Mouse (Mus musculus) limb, embryonic 15.5 days (tissue): ENCODE results near the gene Defb48. TPM values are rescaled to one million over a fixed set of nuclear protein-coding genes. Genes with fewer than 3 reads are reported as not detected.

Experiments used
- ATAC-seq: fragments of 200-750 bp; cut with Nextera tagmentation; 2 replicates; pipeline ENCODE4 v1.8.0; 2017; ENCODE audit warnings: low read depth, moderate TSS enrichment; ENCODE audit not compliant: insufficient number of reproducible peaks, low FRiP score, low TSS enrichment
- H3K27ac ChIP-seq: fragments of 300-500 bp; sonication (generic); 2 replicates; pipeline ENCODE4 v1.5.1; 2015; ENCODE audit warnings: moderate library complexity, mild to moderate bottlenecking, inconsistent platforms
- H3K27me3 ChIP-seq: fragments of 300-500 bp; sonication (generic); 2 replicates; pipeline ENCODE4 v1.6.1; 2015; ENCODE audit warnings: inconsistent platforms
- H3K36me3 ChIP-seq: fragments of 300-500 bp; sonication (generic); 2 replicates; pipeline ENCODE4 v1.6.1; 2015; ENCODE audit warnings: inconsistent platforms
- H3K4me1 ChIP-seq: fragments of 300-500 bp; sonication (generic); 2 replicates; pipeline ENCODE4 v1.6.1; 2015; ENCODE audit warnings: inconsistent platforms
- H3K4me2 ChIP-seq: fragments of 300-500 bp; sonication (generic); 2 replicates; pipeline ENCODE4 v1.6.1; 2015; ENCODE audit warnings: mild to moderate bottlenecking, inconsistent platforms
- H3K4me3 ChIP-seq: fragments of 300-500 bp; sonication (generic); 2 replicates; pipeline ENCODE4 v1.5.1; 2015; ENCODE audit warnings: mild to moderate bottlenecking, inconsistent platforms
- H3K9ac ChIP-seq: fragments of 300-500 bp; sonication (generic); 2 replicates; pipeline ENCODE4 v1.6.1; 2015; ENCODE audit warnings: inconsistent platforms
- H3K9me3 ChIP-seq: fragments of 300-500 bp; sonication (generic); 2 replicates; pipeline ENCODE4 v1.6.1; 2016; ENCODE audit warnings: inconsistent platforms
- WGBS: fragments of 180-500 bp; shearing (Covaris S2); methylation state at CpG from one replicate; pipeline ENCODE4 v1.1.7; 2015; 5-methylcytosine and 5-hydroxymethylcytosine counted together
- polyA plus RNA-seq: library from polyadenylated mRNA; unstranded; fragments of >200 nt; fragmentation: Nextera tagmentation; extraction: Ambion mirVana; gene quantifications from 2 replicates; pipeline ENCODE4 v1.2.1, GENCODE M21; 2015

The Defb48 gene
- polyA plus RNA-seq = not detected in 2 replicates

DNA sequence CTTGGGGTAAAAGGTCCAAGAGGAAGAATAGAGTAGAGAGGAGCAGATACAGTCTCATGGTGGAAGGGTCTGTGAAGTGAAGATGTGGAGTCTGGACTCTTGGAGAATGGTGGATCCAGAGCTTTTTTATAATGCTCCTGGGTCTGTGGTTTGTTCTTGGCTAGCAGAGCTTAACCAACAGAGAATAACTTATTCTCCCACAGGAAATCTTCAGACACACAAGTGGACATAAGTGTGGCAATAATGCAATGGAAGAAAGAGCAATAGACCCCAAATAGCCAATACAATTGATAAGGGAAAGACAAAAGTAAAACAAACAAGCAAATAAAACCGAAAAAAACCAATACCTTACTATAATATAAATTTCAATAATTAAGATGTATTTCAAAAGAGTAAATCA is at the start of gene Defb48:
Gene Defb48 (minus strand): TSS at position 101 of the 400 bp plus-strand sequence.
- H3K36me3 ChIP-seq = no peaks in the 10 kb centered on the region
- H3K4me1 ChIP-seq = no peaks in the 10 kb centered on the region
- no peak within 1 kb of the TSS for H3K4me3 ChIP-seq
- no peak for ATAC-seq
- no peak within 1 kb of the TSS for H3K9ac ChIP-seq
- H3K27ac ChIP-seq = no peak within 1 kb of the TSS
- no peaks in the 10 kb centered on the region for H3K9me3 ChIP-seq
- no peaks in the 10 kb centered on the region for H3K27me3 ChIP-seq
- H3K4me2 ChIP-seq = no peak within 1 kb of the TSS
- 67% methylated on average over 1 of the region's 1 CpGs for WGBS

DNA sequence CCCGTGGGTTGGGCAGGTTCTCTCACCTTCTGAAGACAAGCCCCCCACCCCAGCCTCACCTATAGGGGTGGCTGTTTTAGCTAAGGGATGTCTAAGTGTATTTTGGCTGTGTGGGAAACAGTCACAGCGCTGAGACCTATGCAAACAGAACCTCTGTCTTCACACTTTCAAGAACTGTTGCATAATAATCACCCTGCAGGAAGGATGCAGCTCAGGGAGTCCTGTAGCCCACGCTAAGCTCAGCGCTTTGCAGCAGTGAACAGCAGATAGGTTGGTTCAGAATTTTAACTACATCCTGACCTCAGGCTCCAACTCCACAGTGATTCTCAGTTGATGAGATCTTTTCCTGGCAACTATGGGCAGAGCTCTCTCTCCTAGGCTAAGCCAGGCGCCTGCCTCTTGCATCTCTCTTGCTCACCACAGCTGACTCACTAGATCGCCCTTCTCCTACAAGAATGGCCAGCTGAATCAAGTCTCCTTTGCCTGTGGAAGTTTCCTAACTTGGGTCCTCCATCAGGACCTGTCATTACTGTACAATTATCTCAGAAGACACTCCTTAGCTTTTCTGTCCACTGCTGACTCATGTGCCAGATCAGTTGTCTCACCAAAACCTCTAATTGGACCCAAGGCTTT is 36.3 kb upstream of the Defb48 start:
- WGBS = 54% methylated on average over 6 of the region's 6 CpGs
- H3K27ac ChIP-seq = no peak overlapping the region
- H3K4me2 ChIP-seq = no peak overlapping the region
- H3K4me1 ChIP-seq = no peaks in the 10 kb centered on the region
- no peak for ATAC-seq
- H3K9ac ChIP-seq = no peak overlapping the region
- H3K4me3 ChIP-seq = no peak overlapping the region
- no peaks in the 10 kb centered on the region for H3K36me3 ChIP-seq
- no peaks in the 10 kb centered on the region for H3K9me3 ChIP-seq
- H3K27me3 ChIP-seq = no peaks in the 10 kb centered on the region

DNA sequence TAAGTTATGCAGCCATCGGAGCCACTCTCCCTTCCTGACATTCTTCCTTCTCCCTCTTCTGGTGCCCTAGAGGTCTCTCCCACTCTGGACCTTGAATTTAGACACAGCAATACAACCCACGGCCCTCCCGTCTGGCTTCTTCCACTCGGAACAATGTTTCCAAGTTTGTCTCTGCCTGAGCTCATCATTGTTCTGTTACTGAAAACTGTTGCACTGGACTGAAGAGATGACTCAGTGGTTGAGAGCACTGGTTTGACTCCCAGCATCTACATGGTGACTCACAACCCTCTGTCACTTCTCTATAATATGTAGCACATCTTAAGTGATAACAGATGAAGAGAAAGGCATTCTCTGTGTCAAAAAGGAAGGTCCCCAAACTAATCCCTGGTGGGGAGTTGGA is 30.4 kb upstream of the Defb48 start:
- Histone ChIP-seq H3K27me3 (no peaks in the 10 kb centered on the region), H3K36me3 (no peaks in the 10 kb centered on the region), H3K27ac (no peak overlapping the region), H3K4me3 (no peak overlapping the region), H3K4me2 (no peak overlapping the region), H3K9ac (no peak overlapping the region), H3K9me3 (no peaks in the 10 kb centered on the region), H3K4me1 (no peaks in the 10 kb centered on the region)
- 85% methylated on average over 4 of the region's 4 CpGs for WGBS
- ATAC-seq = no peak

DNA sequence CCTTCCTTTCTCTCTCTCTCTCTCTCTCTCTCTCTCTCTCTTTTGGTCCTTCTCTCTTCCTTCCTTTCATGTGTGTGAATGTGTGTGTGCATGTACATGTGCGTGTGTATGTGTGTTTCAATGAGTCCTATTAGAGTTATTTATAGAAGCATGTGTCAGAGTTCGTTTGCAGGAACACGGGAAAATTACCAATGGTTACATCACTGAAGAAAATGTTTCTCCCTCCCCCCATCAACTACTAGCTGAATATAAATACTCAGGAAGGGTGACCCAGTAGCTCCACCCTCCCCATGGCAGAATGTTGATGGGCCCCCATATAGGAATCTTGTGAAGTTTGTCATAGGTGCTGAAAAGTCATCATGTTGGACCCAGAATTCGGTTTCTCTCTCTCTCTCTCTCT is 28.8 kb upstream of the Defb48 start:
- H3K9ac ChIP-seq = no peak overlapping the region
- no peak overlapping the region for H3K4me2 ChIP-seq
- WGBS = 79% methylated on average over 4 of the region's 4 CpGs
- H3K27ac ChIP-seq = no peak overlapping the region
- H3K4me1 ChIP-seq = no peaks in the 10 kb centered on the region
- H3K36me3 ChIP-seq = no peaks in the 10 kb centered on the region
- H3K4me3 ChIP-seq = no peak overlapping the region
- H3K27me3 ChIP-seq = no peaks in the 10 kb centered on the region
- no peaks in the 10 kb centered on the region for H3K9me3 ChIP-seq
- ATAC-seq = no peak

DNA sequence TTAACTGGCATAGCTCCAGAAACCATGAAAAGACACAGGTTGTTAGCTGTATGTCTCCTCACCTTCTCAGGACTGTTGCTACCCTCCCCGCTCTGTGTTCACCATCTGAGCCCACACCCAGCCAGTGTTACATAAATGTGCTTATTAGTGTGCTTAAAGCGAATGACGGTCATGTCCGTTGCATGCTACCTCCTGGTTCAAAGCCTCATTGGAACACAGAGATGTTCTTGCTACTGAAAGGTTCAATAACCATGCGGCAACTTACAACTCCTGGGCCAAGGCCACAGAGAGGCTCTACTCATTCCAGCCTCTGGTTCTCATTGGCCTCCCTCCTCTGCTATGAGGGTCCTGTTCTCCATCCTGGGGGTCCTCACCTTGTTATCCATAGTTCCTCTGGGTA is 27.2 kb upstream of the Defb48 start, which contains the start of gene Defb43:
Gene Defb43 (plus strand): TSS at position 301 of the 400 bp plus-strand sequence.
- Histone ChIP-seq H3K36me3 (no peaks in the 10 kb centered on the region), H3K9me3 (no peaks in the 10 kb centered on the region), H3K4me2 (no peak within 1 kb of the TSS), H3K27ac (no peak within 1 kb of the TSS), H3K27me3 (no peaks in the 10 kb centered on the region), H3K4me3 (no peak within 1 kb of the TSS), H3K9ac (no peak within 1 kb of the TSS), H3K4me1 (no peaks in the 10 kb centered on the region)
- ATAC-seq = no peak
- 95% methylated on average over 5 of the region's 5 CpGs for WGBS

DNA sequence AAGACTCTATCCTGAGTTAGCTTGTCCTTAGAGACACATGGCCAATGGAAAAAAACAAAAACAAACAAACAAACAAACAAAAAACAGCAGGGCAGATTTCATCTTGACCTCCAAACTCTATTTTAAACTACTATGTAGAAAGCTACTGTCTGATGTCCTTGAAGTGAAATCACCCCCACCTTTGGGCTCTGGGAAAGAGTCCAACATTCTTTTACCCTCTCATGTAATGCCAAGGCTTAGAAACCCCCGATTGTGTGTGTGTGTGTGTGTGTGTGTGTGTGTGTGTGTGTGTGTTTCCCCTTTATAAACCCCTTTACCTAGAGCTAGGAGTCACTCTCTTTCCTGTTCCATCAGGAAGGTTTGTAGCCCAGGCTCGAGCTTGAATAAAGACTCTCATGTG is 18.3 kb upstream of the Defb48 start:
- no peak overlapping the region for H3K4me2 ChIP-seq
- no peaks in the 10 kb centered on the region for H3K4me1 ChIP-seq
- no peaks in the 10 kb centered on the region for H3K36me3 ChIP-seq
- no peak for ATAC-seq
- no peaks in the 10 kb centered on the region for H3K9me3 ChIP-seq
- H3K27me3 ChIP-seq = no peaks in the 10 kb centered on the region
- no peak overlapping the region for H3K27ac ChIP-seq
- no peak overlapping the region for H3K4me3 ChIP-seq
- WGBS = 35% methylated on average over 2 of the region's 2 CpGs
- no peak overlapping the region for H3K9ac ChIP-seq

DNA sequence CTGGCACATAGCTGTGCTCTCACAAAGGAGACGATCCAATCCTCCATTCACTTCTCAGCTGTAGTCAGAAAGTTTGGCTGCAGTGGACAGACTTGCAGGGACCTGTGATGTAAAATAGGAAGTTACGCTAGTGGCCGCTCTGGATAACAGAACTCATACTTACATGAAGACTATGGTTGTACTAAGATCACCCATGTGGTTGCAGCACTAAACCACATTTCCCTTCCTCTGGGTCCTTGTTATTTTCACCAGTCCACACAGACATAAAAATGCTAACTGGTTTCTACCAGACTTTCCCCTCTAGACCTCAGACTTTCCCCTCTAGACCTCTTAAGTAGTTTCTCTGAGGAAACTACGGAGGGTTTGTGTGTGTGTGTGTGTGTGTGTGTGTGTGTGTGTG is 14.7 kb upstream of the Defb48 start:
- 79% methylated on average over 4 of the region's 4 CpGs for WGBS
- Histone ChIP-seq H3K36me3 (no peaks in the 10 kb centered on the region), H3K4me3 (no peak overlapping the region), H3K27me3 (no peaks in the 10 kb centered on the region), H3K9ac (no peak overlapping the region), H3K4me1 (no peaks in the 10 kb centered on the region), H3K9me3 (no peaks in the 10 kb centered on the region), H3K4me2 (no peak overlapping the region), H3K27ac (no peak overlapping the region)
- ATAC-seq = no peak

DNA sequence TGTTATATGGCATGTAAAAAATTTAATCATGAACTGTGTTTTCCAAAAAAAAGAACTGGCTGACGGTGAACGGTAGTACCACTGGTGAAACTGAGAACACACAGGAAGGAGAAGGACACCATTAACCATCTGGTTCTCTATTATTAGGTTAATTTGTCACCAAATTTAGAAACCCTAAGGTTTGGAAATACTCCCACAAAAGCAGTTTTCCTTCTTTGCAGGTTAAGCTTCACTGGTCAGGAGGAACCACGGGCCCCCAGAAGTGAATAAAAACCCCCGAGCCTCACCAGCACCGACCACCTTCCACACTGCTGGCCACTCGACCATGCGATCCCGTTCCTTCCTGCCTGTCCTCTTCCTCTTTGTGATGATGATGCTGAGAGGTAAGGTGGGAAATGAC is 13.5 kb upstream of the Defb48 start, which contains the start of gene Defb47:
Gene Defb47 (plus strand): TSS at position 301 of the 400 bp plus-strand sequence.
- H3K4me2 ChIP-seq = no peak within 1 kb of the TSS
- H3K4me1 ChIP-seq = no peaks in the 10 kb centered on the region
- no peaks in the 10 kb centered on the region for H3K27me3 ChIP-seq
- H3K36me3 ChIP-seq = no peaks in the 10 kb centered on the region
- 79% methylated on average over 8 of the region's 8 CpGs for WGBS
- H3K27ac ChIP-seq = no peak within 1 kb of the TSS
- no peak for ATAC-seq
- no peak within 1 kb of the TSS for H3K4me3 ChIP-seq
- no peak within 1 kb of the TSS for H3K9ac ChIP-seq
- H3K9me3 ChIP-seq = no peaks in the 10 kb centered on the region

DNA sequence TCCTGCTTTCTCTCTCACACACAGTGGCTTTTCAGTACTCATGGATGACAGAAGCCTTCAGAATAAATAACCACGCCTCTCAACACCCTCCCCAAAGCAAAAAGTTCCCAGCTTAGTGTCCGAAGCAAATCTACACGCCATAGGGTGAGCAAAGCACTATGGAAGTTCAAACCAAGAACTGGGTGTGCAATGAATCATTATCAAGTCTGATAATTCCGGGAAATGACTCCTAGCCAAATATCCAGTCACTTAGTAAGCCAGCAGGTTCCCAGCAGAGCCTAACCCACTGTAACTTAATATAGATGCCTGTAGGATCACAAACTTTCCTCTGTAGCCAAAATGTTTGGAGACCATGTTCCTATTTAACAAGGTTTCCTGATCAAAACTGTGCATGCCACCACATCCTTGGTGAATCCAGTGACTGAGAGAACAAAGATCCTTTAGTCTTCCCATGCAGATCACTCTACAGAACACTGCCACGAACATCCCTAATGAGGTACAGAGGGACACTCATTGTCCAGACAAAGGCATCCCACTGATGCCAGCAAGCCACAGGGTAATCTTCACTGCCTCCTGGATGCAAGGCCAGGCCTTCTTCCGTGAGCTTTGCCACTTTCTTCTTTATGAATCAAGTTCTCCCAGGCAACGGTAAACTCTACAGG is 7.7 kb upstream of the Defb48 start:
- H3K4me3 ChIP-seq = no peak overlapping the region
- no peak overlapping the region for H3K4me2 ChIP-seq
- H3K27ac ChIP-seq = no peak overlapping the region
- no peak for ATAC-seq
- no peaks in the 10 kb centered on the region for H3K4me1 ChIP-seq
- H3K9ac ChIP-seq = no peak overlapping the region
- H3K36me3 ChIP-seq = no peaks in the 10 kb centered on the region
- no peaks in the 10 kb centered on the region for H3K9me3 ChIP-seq
- H3K27me3 ChIP-seq = no peaks in the 10 kb centered on the region
- WGBS = 80% methylated on average over 7 of the region's 7 CpGs

DNA sequence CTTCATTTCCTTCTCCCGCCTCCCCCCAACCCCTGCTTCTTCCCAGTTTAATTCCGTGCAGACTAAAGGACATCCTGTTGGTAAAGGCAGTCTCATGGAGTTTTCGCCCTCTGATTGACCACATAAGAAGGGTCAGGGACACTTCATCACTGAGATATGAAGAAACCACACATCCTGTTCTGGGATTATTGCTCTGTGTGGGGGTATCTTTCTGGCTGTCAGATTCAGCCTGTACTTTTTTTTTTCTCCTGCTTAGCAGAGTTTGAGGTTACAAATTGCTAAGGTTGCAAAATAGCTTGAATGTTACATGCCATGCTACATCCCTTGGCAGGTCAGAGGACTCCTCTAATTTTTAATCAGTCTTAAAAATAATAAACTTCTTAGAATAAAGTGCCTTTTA is 7.0 kb upstream of the Defb48 start:
- 71% methylated on average over 3 of the region's 3 CpGs for WGBS
- Histone ChIP-seq H3K27me3 (no peaks in the 10 kb centered on the region), H3K36me3 (no peaks in the 10 kb centered on the region), H3K27ac (no peak overlapping the region), H3K4me1 (no peaks in the 10 kb centered on the region), H3K9ac (no peak overlapping the region), H3K9me3 (no peaks in the 10 kb centered on the region), H3K4me2 (no peak overlapping the region), H3K4me3 (no peak overlapping the region)
- ATAC-seq = no peak

DNA sequence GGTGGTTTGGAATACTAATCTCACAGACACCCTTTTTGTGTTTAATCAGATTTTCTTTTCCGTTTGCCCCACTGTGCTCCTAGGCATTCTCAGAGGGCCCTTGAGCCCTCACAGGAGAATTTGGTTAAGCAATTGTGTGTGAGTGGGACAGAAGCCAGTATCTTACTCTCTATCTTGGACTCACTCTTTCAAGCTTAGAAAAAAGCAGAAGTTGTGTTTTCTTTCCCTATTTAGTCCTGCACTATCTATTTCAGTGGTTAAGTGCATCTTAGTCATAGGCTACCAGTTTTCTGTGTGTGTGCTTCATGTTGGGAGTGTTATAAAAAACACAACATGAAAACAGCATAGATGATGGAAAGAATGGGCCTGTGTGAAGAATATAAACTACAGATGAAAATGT is 4.5 kb downstream of the Defb48 start:
- H3K4me2 ChIP-seq = no peak overlapping the region
- 85% methylated on average over 1 of the region's 1 CpGs for WGBS
- H3K27ac ChIP-seq = no peak overlapping the region
- H3K9ac ChIP-seq = no peak overlapping the region
- no peaks in the 10 kb centered on the region for H3K36me3 ChIP-seq
- no peaks in the 10 kb centered on the region for H3K27me3 ChIP-seq
- no peak for ATAC-seq
- H3K4me3 ChIP-seq = no peak overlapping the region
- no peaks in the 10 kb centered on the region for H3K4me1 ChIP-seq
- no peaks in the 10 kb centered on the region for H3K9me3 ChIP-seq

DNA sequence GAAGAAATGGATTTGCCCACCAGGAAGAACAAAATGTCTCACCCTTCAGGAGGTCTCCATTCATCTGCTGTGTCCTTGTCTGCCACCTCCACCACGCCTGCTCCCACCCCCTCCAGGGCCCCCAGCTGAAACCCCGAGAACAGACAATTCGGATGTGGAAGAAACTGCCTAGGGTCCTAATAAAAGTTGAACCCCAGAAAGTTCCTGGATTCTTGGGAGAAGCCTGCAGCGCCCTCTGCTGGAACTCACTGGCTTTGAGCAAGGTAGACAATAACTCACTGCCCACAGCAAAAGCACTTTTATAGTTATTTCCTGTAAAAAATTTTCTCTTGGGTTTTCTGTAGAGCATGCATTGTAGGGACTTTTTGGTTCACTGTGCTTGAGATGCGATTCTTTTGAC is 9.3 kb downstream of the Defb48 start:
- no peak for ATAC-seq
- WGBS = 12% methylated on average over 5 of the region's 5 CpGs
- Histone ChIP-seq H3K4me2 (no peak overlapping the region), H3K4me1 (no peaks in the 10 kb centered on the region), H3K27me3 (no peaks in the 10 kb centered on the region), H3K27ac (no peak overlapping the region), H3K4me3 (no peak overlapping the region), H3K9me3 (no peaks in the 10 kb centered on the region), H3K9ac (no peak overlapping the region), H3K36me3 (no peaks in the 10 kb centered on the region)
